Mouse (Mus musculus) inflammation-experienced regulatory T-cells, adult 6 months (primary cell): ENCODE results near the gene Spata3. TPM values are rescaled to one million over a fixed set of nuclear protein-coding genes. Genes with fewer than 3 reads are reported as not detected.

ENCODE experiments used
- ATAC-seq: one replicate; pipeline ENCODE4 v1.8.0; 2017
- polyA plus RNA-seq, 3 experiments: library from polyadenylated mRNA; unstranded; fragments of 100-300 nt; shearing (Covaris generic); gene quantifications; one replicate each; pipeline ENCODE4 v1.2.1; 2017

The Spata3 gene
- polyA plus RNA-seq, 3 experiments from 2014 or later: 0.39 TPM; not detected in 2

DNA sequence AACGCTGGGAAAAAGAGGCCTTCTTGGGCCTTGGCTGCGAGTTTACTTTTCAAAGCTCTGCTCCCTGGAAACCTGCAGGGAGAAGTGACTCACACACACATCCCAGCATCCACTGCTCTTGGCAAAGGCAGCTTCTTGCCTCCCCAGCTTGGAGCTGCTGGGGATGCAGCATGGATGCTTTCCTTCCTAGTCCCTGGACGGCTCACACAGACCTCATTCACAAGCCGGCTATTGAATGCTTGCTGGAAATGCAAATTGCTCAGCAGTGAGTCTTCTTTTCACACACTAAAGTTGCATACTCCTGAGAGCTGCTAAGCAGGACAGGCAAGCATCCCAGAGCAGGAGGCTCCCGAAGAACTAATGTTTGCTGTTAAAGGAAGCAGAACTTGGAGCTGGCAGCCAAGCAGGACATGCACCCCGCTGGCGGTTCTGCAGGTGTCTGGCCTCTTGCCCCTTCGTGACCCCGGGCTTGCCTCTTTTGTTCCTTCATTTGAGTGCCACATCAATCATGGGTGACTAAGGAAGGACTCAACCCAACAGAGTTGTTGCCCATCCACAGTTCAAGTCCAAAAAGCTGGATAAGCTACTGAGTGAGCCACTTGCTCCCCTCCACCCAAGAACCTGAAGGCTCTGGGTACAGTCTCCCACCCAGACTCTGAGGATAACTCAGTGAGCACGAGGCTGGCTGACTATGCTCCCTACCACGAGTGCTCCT, 15.8 kb downstream of the Spata3 start:
- no peak for ATAC-seq

DNA sequence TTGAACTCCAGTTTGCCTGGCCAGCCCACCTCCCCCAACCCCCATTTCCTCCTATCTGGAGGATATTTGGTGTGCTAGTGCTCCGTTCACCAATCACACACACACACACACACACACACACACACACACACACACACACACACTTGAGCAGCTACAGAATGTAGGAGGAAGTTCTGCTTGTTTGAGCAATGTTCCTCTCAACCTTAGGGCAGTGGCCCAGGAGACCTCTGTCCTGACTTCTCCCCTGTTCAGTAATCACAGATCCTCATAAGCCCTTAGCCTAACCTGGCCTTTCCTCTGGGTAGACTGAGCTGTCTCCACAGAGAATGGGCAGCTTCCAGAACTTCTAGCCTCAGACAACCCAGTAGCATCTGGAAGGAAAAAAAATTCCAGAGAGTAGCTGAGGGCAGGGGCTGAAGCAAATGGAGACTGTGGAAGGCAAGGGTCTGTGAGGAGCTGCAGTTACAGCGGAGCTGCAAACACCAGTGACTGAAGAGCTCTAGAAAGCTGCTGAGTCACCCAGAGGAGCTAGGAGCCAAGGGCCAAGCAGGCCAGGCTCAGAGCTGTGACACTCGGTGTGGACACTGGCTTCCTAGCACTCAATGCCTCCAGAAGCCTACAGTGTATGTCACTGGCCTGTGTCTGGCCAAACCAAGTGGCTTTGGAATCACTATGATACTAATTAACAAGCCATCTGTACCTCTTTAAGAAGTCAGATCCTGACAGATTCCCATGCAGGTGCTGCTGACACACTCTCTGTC, 21.8 kb downstream of the Spata3 start:
- no peak for ATAC-seq

DNA sequence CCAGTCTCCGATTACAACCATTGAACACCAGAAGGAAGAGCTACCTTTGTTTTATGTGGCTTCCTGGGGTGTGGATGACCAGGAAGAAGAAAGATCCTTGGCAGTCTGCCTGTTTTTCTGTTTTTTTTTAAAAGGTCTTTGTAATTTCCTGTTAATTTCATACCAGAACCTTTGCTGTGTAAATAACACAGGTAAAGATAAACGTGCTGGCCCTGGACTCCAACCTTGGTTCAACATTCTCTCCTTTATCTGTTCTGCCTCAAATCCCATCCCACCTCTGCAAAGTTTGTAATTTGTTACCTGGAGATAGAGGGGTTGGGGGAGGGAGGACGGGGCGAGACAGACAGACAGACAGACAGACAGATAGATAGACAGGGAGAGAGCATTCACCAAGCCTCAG, 23.5 kb downstream of the Spata3 start:
- ATAC-seq: no peak

DNA sequence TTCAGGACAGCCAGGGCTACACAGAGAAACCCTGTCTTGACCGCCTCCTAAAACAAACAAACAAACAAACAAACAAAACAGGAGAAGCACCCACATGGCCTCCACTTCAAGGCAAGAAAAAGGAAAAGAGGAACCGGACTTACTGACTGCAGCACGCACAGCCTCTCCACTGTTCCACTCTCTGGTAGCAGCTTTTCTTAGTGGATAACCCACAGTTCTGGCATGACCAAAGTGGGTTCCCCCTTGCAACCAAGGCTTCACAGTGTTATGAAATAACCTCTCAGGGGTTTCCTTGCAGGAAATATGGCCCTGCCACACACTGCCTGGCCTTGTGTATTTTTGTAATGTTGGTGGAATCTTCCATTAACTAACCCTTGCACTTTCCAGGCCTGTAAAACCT, 24.2 kb downstream of the Spata3 start:
- ATAC-seq: no peak

DNA sequence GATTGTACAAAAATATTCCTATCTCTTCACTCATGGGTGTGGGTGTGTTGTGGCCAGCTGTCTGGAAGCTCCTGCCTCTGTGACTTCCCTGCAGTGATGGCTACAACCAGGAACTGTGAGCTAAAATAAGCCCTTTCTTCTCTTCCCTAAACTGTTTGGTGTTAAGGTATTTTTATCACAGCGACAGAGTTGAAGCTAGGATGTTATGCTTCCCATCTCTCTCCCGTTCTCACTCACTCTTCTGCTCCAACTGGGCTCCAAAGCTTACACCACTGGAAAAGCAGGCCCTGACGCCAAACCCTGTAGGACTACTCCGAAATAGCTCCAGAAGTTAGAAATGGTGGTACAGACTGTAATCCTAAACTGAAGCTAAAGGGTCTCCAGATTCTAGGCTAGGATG, 28.4 kb downstream of the Spata3 start:
- no peak for ATAC-seq

DNA sequence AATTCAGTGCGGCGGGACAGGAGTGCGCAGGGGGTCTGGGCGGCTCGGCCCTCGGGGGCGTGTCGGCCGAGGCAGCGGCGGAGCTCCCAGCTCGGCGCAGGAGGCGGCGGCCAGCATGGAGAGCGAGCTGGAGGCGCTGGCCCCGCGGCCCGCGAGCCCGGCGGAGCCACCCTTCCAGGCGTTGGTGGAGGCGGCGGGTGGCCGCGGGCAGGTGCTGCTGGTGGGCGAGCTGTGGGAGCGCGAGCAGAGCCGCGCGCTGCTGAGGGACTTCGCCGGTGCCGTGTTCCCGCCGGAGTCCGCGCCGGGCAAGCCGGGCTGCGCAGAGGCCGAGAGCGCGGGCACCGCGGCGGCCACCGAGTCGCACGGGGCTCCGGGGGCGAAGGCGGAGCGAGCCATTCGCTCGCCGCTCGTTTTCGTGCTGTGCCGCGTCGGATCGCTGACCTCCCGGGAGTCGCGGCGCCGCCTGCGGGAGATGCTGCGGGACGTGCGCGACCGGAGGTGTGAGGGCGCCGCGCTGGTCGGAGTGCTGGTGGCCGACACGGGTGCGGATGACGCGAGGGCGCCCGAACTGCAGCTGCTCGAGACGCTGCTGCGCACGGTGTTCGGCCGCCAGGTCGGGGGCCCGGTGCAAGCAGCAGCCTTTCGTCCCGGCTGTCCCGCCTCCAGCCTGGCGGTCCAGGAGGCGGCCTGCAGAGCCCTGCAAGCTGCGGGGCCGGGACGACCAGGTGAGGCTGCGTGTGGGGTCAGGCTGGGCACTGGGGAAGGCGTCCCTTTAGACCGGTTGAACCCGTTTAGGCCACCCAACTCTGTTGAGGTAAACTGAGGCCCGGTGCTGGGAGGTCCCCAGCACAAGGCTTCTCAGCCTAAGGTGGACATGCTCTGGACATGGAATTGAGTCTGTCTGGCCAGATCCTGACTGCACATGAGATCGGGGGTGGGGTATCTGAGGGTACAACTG, 29.5 kb downstream of the Spata3 start, which contains the start of gene 2810459M11Rik:
TSS of gene 2810459M11Rik (plus strand) at position 16 of the 958 bp plus-strand sequence.
- peak; percentile 28 for ATAC-seq

DNA sequence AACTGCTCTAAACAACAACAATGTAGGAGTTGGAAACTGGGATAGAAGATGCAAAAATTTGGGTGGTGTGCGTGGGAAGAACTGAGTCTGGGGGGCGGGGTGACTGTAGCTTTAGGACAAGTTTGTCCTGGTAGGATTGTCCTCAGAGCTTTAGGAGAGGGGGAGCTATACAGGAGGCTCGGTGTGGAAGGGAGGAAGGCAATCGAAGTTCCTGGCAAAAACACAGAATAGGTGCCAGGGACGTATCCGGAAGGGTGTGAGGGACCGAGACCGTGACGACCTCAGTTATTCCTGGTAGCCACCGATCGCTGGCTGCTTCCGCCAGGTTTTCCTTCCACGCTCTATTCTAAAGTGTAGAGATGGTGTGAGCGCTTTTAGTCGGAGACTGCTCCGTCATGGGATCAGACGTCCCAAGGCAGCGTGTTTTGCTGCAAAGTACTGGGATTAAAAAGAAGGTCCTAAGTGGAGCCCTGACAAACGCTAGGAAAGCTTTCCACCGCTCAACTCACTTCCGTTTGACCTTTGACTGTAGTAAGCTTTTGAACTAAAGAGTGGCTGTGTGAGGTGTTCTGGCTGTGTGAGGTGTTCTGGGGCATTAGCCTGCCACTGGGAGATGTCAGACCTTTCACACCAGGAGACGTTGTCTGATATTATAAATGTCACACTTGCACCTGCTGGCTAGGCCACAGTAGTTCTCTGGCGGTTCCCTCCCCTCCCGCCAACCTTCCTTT, 30.4 kb downstream of the Spata3 start:
- ATAC-seq: no peak

DNA sequence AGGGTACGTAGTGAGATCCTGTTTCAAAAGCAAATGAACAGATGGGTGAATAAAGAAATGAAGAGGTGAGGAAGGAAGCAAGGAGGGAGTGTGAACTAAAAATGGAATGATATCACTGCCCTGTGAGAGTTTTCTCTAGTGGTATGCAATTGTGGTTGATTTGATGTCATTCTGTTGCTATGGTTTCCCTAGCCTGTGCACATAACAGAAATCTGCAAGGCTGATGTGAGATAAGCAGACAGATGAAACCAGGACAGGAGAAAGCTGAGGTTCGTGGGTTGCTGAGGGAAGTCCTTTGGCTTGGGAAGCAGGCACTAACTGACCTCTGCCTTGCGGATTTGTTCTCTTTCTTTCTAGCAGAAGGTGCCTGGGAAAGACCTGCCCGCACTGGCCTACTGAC, 31.6 kb downstream of the Spata3 start:
- ATAC-seq: no peak

DNA sequence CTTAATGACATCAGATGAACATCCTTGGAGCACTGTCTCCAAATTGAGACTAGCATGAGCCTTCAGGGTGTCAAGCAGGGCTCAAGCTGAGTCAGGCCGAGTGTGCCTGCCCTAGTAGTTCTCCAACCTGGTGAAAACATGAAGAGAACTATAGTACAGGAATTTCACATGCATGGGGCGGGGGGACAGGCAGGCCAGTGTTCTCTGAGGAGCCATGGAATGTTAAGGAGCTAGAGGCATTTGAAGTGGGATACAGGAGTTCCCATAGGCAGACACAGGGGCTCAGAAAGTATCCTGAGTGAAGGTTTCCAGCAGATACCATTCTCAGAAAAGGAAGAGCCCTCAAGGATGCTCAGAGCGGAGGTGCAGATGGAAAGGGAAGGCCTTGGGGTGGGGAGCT, 32.1 kb downstream of the Spata3 start:
- no peak for ATAC-seq

DNA sequence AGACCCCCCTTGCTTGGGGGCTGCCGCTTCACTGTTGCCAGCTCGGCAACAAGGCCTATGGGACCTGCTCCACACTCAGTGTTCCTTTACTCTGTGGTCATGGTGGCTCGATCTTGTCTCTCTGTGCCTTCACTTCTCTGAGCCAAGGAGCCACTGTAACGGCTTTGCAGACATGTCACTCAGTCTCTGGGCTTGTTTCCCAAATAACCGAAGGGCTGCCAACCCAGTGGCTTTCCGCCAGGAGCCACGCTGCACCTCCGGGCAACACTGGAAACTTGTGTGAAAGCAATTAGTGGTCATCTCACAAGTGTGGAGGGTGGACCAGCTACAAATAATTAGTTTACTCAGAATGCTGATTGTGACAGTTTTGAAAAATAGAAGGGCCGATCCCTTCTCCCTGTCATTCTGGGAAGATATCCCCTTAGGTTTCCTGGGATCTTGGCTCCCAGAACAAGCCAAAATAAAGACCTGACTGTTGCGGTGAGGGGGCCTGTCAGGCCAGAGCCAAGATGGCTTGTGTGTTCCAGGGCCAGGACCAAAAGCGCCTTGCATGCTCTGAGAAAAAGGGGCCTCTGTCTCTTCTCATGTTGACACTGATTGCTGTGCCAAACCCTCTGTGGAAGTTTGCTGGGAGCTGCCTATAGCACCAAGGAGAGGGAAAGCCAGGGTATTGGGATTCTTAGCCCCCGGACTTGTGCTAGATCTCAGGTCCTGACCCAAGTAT, 36.7 kb downstream of the Spata3 start:
- ATAC-seq: no peak

DNA sequence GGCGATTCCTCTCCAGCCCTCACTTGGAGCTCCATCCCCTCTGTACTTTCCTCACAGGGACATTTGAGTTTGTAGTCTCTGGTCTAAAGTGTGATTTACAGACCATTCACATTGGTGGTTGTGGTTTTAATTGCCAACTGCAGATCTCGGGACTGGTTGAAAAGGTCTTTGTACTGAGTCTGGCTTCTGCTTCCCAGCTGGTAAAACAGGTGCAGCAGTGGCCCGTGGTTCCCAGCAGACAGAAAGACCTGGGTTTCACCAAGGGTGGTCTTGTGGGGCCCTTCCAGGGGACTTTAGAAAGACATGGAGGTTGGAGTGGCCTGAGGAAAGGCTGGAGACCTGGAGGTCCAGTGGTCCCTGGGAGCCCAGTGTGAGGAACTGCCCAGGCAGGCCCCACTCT, 38.3 kb downstream of the Spata3 start:
- no peak for ATAC-seq

DNA sequence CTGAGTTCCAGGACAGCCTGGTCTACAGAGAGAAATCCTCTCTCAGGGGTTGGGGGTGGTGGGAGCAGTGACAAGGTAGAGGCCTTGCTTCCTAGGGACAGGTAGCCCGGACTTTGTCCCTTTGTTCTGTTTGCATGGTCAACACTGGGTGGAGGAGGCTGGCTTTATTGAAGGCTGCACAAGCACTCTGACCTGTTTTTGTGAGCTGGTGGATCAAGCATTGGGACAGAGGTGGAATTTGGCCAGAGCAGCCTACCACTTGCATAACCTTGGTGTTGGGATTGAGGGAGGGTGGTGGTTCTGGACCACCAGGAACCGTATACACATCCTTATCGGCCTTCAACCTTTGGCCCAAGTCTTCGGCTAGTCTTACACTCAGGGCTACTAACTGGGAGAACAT, 39.7 kb downstream of the Spata3 start:
- ATAC-seq: no peak

DNA sequence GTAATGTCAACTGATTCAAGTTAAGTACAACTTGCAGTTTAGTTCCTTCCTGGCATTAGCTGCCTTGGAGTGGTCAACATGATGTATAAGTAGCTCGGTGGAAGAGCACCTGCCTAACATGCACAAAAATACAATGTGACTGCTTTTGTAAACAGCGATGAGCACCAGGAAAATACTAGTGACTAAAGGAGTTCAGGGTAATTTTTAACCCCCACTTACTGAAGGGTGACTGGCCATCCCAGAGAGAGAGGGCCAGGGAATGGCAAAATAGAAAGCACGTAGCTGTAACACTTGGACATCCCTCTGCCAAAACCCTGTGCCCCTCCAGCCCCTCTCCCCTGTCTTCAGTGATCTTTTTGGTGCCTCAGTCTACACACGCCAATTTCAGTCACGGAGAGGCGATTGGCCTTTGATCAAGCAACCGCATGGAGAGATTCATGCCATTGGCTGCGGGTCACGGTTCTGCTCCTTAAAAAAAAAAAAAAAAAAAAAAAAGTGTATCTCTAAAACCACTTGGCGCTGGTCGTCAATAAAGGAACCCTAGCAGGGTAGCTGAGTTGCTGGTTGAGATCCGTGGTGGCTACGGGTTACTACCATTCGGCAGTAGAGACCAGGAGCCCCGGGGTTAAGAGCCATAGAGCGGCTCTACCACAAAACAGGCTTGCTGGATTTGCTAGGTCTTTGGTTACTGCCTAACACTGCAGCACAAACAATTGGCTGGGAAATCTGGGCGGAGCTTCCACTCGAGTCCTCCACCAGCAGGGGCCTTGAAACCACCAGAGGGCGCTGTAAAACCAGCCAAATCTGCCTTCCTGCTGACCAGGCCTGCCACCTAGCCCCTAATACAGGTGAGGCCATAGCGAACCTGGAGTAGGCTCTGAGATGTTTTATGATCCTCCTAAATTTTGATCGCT, 42.5 kb downstream of the Spata3 start:
- peak; percentile 84 for ATAC-seq

DNA sequence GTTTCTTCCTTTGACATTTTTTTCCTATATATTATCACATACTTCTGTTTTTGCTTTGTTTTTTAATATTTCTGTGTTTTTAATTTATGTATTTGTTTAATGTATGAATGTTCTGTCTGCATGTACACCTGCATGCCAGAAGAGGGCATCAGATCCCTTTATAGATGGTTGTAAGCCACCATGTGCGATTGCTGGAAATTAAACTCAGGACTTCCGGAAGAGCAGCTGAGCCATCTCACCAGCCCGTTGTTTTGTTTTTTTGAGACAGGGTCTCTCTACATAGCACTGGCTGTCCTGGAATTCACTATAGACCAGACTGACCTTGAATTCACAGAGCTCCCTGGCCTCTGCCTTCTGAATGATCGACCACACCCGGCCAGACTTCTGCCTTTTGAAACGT, 45.9 kb downstream of the Spata3 start:
- ATAC-seq: no peak

DNA sequence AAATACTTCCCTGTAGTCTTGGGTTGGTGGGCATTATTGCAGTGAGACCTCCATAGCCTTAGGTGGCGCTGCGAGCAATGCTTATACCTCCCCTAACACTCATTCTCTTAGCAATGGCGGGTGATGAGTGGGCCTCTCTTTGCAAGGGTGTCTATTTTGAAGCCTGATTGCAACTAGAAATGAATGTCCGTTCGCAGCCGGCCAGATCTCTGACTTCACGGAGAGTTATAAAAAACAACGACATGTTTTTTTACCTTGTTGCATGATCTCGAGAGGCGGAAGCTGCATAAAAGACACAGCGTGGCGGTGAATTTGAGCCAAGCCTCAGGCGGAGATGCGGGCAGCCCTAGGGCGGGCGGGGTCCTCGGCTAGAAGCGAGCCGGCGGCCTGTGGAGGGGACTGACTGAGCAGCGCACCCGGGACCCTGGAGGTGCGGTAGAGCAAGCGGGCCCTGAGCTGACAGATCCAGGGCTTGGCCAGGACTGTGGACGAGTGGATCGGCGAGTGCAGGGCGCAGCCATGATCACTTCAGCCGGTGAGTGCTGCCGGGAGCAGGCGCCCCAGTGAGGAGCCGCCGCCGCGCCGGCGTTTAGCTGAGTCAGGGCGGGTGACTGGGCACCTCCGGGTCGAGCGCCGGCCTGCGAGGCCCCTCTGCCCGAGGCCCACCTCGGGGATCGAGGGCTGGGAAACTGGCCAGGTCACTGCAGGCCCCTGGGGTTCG, 47.8 kb downstream of the Spata3 start, which contains the start of gene Psmd1:
TSS of gene Psmd1 (plus strand) at position 117 of the 721 bp plus-strand sequence.
- ATAC-seq: peak; percentile 87

DNA sequence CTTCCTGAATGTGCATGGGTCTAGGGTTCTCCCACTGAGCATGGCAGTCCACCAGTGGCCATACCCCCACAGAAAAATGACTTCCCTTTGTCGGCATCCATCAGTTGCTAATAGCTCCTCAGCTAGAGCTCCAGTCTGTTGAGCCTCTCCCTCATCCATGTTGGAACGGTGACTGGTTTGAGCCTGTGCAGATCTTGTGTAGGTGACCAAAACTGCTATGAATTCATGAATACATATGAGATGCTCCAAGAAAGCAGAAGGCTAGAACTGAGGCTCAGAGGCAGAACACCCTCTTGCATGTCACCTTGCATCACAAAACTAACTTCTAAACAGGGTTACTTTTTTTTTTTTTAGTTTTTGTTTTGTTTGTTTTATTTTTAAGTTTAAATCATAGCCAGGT, 59.9 kb downstream of the Spata3 start:
- ATAC-seq: no peak
